Mouse (Mus musculus): ENCODE measurements around the gene Msl2. TPM values are rescaled to one million over a fixed set of nuclear protein-coding genes. Genes with fewer than 3 reads are reported as not detected.

The Msl2 gene
- total RNA-seq, 2 experiments from 2014 or later, result 54.8 to 59.7 TPM

- DNase-seq (ENCODE audit: low spot score in 2 of 2), result peak; percentile 99
- intact Hi-C loops (cut with DNase I), result no loop called here
Measured at GRCm38 (mm10) chr9:101073041-101073986, 587 bp upstream of the Msl2 start.

GRCm38 (mm10) chr9:101074332-101075021 is 576 bp downstream of the Msl2 start:
- peak; percentile 82 to 83 for DNase-seq (ENCODE audit: low spot score in 2 of 2)
- intact Hi-C loops (cut with DNase I), result loop anchor here (1.0 to 5.0 kb wide), 3 partner anchors 40 to 432 kb away; partner anchors contain the start of gene Pccb

- intact Hi-C loops (cut with DNase I), result loop anchor here (2.0 to 5.0 kb wide), 2 partner anchors 82 to 432 kb away; no protein-coding TSS in a partner anchor
- no peak for DNase-seq (ENCODE audit: low spot score in 2 of 2)
Measured at GRCm38 (mm10) chr9:101075091-101075581, 1.2 kb downstream of the Msl2 start.

- intact Hi-C loops (cut with DNase I), result loop anchor here (2.0 to 5.0 kb wide), 2 partner anchors 82 to 433 kb away; no protein-coding TSS in a partner anchor
Measured at GRCm38 (mm10) chr9:101075694-101076093, 1.8 kb downstream of the Msl2 start.

GRCm38 (mm10) chr9:101076095-101076875 is 2.4 kb downstream of the Msl2 start:
- intact Hi-C loops (cut with DNase I), result loop anchor here (5.0 kb wide), 1 partner anchor 81 kb away; no protein-coding TSS in a partner anchor
- DNase-seq (ENCODE audit: low spot score in 2 of 2), result no peak

More at GRCm38 (mm10) chr9:101075694-101076093, 1.8 kb downstream of the Msl2 start:
- no peak for DNase-seq (ENCODE audit: low spot score in 2 of 2)

- DNase-seq (ENCODE audit: low spot score in 2 of 2), result no peak
- intact Hi-C loops (cut with DNase I), result loop anchor here (5.0 kb wide), 1 partner anchor 80 kb away; no protein-coding TSS in a partner anchor
Measured at GRCm38 (mm10) chr9:101077486-101077885, 3.6 kb downstream of the Msl2 start.

- intact Hi-C loops (cut with DNase I), result loop anchor here (5.0 kb wide), 1 partner anchor 79 kb away; no protein-coding TSS in a partner anchor
- no peak for DNase-seq (ENCODE audit: low spot score in 2 of 2)
Measured at GRCm38 (mm10) chr9:101078579-101078978, 4.7 kb downstream of the Msl2 start.

- DNase-seq (ENCODE audit: low spot score in 2 of 2), result no peak
- intact Hi-C loops (cut with DNase I), result no loop called here
Measured at GRCm38 (mm10) chr9:101080046-101080685, 6.3 kb downstream of the Msl2 start.

- DNase-seq (ENCODE audit: low spot score in 2 of 2), result peak in 1 of 2 experiments; percentile 57
Measured at GRCm38 (mm10) chr9:101083728-101084127, 9.8 kb downstream of the Msl2 start.

GRCm38 (mm10) chr9:101095425-101095824 is 21.5 kb downstream of the Msl2 start:
- intact Hi-C loops (cut with DNase I), result no loop called here
- DNase-seq (ENCODE audit: low spot score in 2 of 2), result no peak

More at GRCm38 (mm10) chr9:101083728-101084127, 9.8 kb downstream of the Msl2 start:
- intact Hi-C loops (cut with DNase I), result no loop called here

GRCm38 (mm10) chr9:101096461-101096860 is 22.6 kb downstream of the Msl2 start:
- intact Hi-C loops (cut with DNase I), result no loop called here
- DNase-seq (ENCODE audit: low spot score in 2 of 2), result no peak

GRCm38 (mm10) chr9:101097542-101097941 is 23.6 kb downstream of the Msl2 start:
- intact Hi-C loops (cut with DNase I), result no loop called here
- no peak for DNase-seq (ENCODE audit: low spot score in 2 of 2)

GRCm38 (mm10) chr9:101099445-101099844 is 25.5 kb downstream of the Msl2 start:
- DNase-seq (ENCODE audit: low spot score in 2 of 2), result no peak
- intact Hi-C loops (cut with DNase I), result no loop called here

- intact Hi-C loops (cut with DNase I), result no loop called here
- no peak for DNase-seq (ENCODE audit: low spot score in 2 of 2)
Measured at GRCm38 (mm10) chr9:101100163-101100562, 26.3 kb downstream of the Msl2 start.

- intact Hi-C loops (cut with DNase I), result no loop called here
- DNase-seq (ENCODE audit: low spot score in 2 of 2), result no peak
Measured at GRCm38 (mm10) chr9:101101547-101101946, 27.6 kb downstream of the Msl2 start.

GRCm38 (mm10) chr9:101102288-101102687 is 28.4 kb downstream of the Msl2 start:
- intact Hi-C loops (cut with DNase I), result no loop called here
- no peak for DNase-seq (ENCODE audit: low spot score in 2 of 2)

GRCm38 (mm10) chr9:101104931-101105330 is 31.0 kb downstream of the Msl2 start:
- intact Hi-C loops (cut with DNase I), result no loop called here

GRCm38 (mm10) chr9:101105735-101106134 is 31.8 kb downstream of the Msl2 start:
- intact Hi-C loops (cut with DNase I), result no loop called here
- DNase-seq (ENCODE audit: low spot score in 2 of 2), result no peak

More at GRCm38 (mm10) chr9:101104931-101105330, 31.0 kb downstream of the Msl2 start:
- no peak for DNase-seq (ENCODE audit: low spot score in 2 of 2)
